Mouse (Mus musculus) liver, embryonic 11.5 days (tissue): ENCODE measurements around the gene Olfr1097. TPM values are rescaled to one million over a fixed set of nuclear protein-coding genes. Genes with fewer than 3 reads are reported as not detected.

Experiments used
- ATAC-seq: fragments of 200-750 bp; cut with Nextera tagmentation; replicated peaks from 2 replicates; pipeline ENCODE4 v1.8.0; 2017; ENCODE audit warnings: moderate number of reproducible peaks, mild to moderate bottlenecking, moderate TSS enrichment, moderate library complexity; ENCODE audit not compliant: low FRiP score
- DNase-seq: peaks from one replicate; pipeline ENCODE4 v3.0.0-alpha.2; 2017; ENCODE audit warnings: low spot score
- H3K27ac ChIP-seq: fragments of 300-500 bp; sonication (generic); 2 replicates; pipeline ENCODE4 v1.5.1; 2014; ENCODE audit warnings: mild to moderate bottlenecking, low read depth, low read length, control low read depth
- H3K27me3 ChIP-seq: fragments of 300-500 bp; sonication (generic); replicated peaks from 2 replicates; pipeline ENCODE4 v1.6.1; 2014; ENCODE audit warnings: low read length, mixed read lengths; ENCODE audit not compliant: control insufficient read depth, insufficient read depth
- H3K36me3 ChIP-seq: fragments of 300-500 bp; sonication (generic); 2 replicates; pipeline ENCODE4 v1.6.1; 2014; ENCODE audit warnings: mild to moderate bottlenecking, low read length, moderate library complexity, mixed read lengths; ENCODE audit not compliant: control insufficient read depth, insufficient read depth
- H3K4me1 ChIP-seq: fragments of 300-500 bp; sonication (generic); replicated peaks from 2 replicates; pipeline ENCODE4 v1.6.1; 2014; ENCODE audit warnings: low read length, mixed read lengths; ENCODE audit not compliant: control insufficient read depth, insufficient read depth
- H3K4me2 ChIP-seq: fragments of 300-500 bp; sonication (generic); 2 replicates; pipeline ENCODE4 v1.6.1; 2014; ENCODE audit warnings: mild to moderate bottlenecking, control low read depth, moderate library complexity
- H3K4me3 ChIP-seq: fragments of 300-500 bp; sonication (generic); 2 replicates; pipeline ENCODE4 v1.5.1; 2014; ENCODE audit warnings: low read depth, low read length, control low read depth
- H3K9ac ChIP-seq: fragments of 300-500 bp; sonication (generic); 2 replicates; pipeline ENCODE4 v1.6.1; 2014; ENCODE audit warnings: low read depth, low read length, control low read depth
- H3K9me3 ChIP-seq: fragments of 300-500 bp; sonication (generic); 2 replicates; pipeline ENCODE4 v1.6.1; 2016; ENCODE audit warnings: low read length, inconsistent platforms, mixed read lengths; ENCODE audit not compliant: control insufficient read depth
- WGBS: fragments of 180-500 bp; shearing (Covaris S2); extraction: QIAGEN DNeasy Blood & Tissue Kit; methylation state at CpG from one replicate; pipeline ENCODE4 v1.1.7; 2014; 5-methylcytosine and 5-hydroxymethylcytosine counted together
- polyA plus RNA-seq: library from polyadenylated mRNA; unstranded; fragments of >200 nt; fragmentation: Nextera tagmentation; extraction: Ambion mirVana; gene quantifications from 2 replicates; pipeline ENCODE4 v1.2.1, GENCODE M21; 2014

The Olfr1097 gene
- not detected in 2 replicates for polyA plus RNA-seq

- Histone ChIP-seq H3K4me3 (no peak within 1 kb of the TSS), H3K9me3 (no peaks in the 10 kb centered on the region), H3K4me1 (no peaks in the 10 kb centered on the region), H3K9ac (no peak within 1 kb of the TSS), H3K27me3 (no peaks in the 10 kb centered on the region), H3K27ac (no peak within 1 kb of the TSS), H3K36me3 (no peaks in the 10 kb centered on the region), H3K4me2 (no peak within 1 kb of the TSS)
- no peak for DNase-seq
- 79% methylated on average over 1 of the region's 1 CpGs for WGBS
- no peak for ATAC-seq
Measured at GRCm38 (mm10) chr2:86892116-86892515, at the start of gene Olfr1097. Olfr1097 (minus strand) TSS chr2:86892216.

- H3K36me3 ChIP-seq: no peaks in the 10 kb centered on the region
- H3K27ac ChIP-seq: no peak overlapping the region
- H3K4me1 ChIP-seq: no peaks in the 10 kb centered on the region
- H3K9me3 ChIP-seq: no peaks in the 10 kb centered on the region
- ATAC-seq: no peak
- H3K27me3 ChIP-seq: no peaks in the 10 kb centered on the region
- no peak overlapping the region for H3K9ac ChIP-seq
- no peak for DNase-seq
- no peak overlapping the region for H3K4me3 ChIP-seq
- no peak overlapping the region for H3K4me2 ChIP-seq
Measured at GRCm38 (mm10) chr2:86926557-86926956, 34.5 kb upstream of the Olfr1097 start.

GRCm38 (mm10) chr2:86924445-86924844 lies 32.4 kb upstream of the Olfr1097 start, which contains the start of gene Olfr1098:
Olfr1098 (minus strand) TSS chr2:86924545.
- ATAC-seq: no peak

GRCm38 (mm10) chr2:86905647-86906046 lies 13.6 kb upstream of the Olfr1097 start:
- Histone ChIP-seq H3K4me3 (no peak overlapping the region), H3K36me3 (no peaks in the 10 kb centered on the region), H3K4me1 (no peaks in the 10 kb centered on the region), H3K27me3 (no peaks in the 10 kb centered on the region), H3K27ac (no peak overlapping the region), H3K9me3 (no peaks in the 10 kb centered on the region), H3K9ac (no peak overlapping the region), H3K4me2 (no peak overlapping the region)
- ATAC-seq: no peak
- WGBS: 82% methylated on average over 2 of the region's 2 CpGs
- DNase-seq: no peak

More at GRCm38 (mm10) chr2:86924445-86924844, 32.4 kb upstream of the Olfr1097 start, which contains the start of gene Olfr1098:
- H3K9ac ChIP-seq: no peak within 1 kb of the TSS
- no peak within 1 kb of the TSS for H3K4me2 ChIP-seq
- H3K27ac ChIP-seq: no peak within 1 kb of the TSS
- no peaks in the 10 kb centered on the region for H3K27me3 ChIP-seq
- no peaks in the 10 kb centered on the region for H3K4me1 ChIP-seq
- H3K4me3 ChIP-seq: no peak within 1 kb of the TSS
- 85% methylated on average over 1 of the region's 1 CpGs for WGBS
- H3K36me3 ChIP-seq: no peaks in the 10 kb centered on the region
- no peaks in the 10 kb centered on the region for H3K9me3 ChIP-seq
- no peak for DNase-seq

GRCm38 (mm10) chr2:86874702-86875101 lies 17.3 kb downstream of the Olfr1097 start, which contains the start of gene Gm13723:
Gm13723 (minus strand) TSS chr2:86874802.
- ATAC-seq: no peak
- H3K4me2 ChIP-seq: no peak within 1 kb of the TSS
- H3K27ac ChIP-seq: no peak within 1 kb of the TSS
- H3K9ac ChIP-seq: no peak within 1 kb of the TSS
- H3K4me1 ChIP-seq: no peaks in the 10 kb centered on the region
- H3K27me3 ChIP-seq: no peaks in the 10 kb centered on the region
- no peaks in the 10 kb centered on the region for H3K36me3 ChIP-seq
- 50% methylated on average over 1 of the region's 1 CpGs for WGBS
- H3K9me3 ChIP-seq: no peaks in the 10 kb centered on the region
- DNase-seq: no peak
- H3K4me3 ChIP-seq: no peak within 1 kb of the TSS

GRCm38 (mm10) chr2:86851596-86851995 lies 40.4 kb downstream of the Olfr1097 start, which contains the start of gene Olfr1095:
Olfr1095 (minus strand) TSS chr2:86851696.
- DNase-seq (no peak), ATAC-seq (no peak)
- 88% methylated on average over 3 of the region's 3 CpGs for WGBS
- Histone ChIP-seq H3K36me3 (no peaks in the 10 kb centered on the region), H3K27me3 (no peaks in the 10 kb centered on the region), H3K4me3 (no peak within 1 kb of the TSS), H3K9me3 (no peaks in the 10 kb centered on the region), H3K4me2 (no peak within 1 kb of the TSS), H3K4me1 (no peaks in the 10 kb centered on the region), H3K9ac (no peak within 1 kb of the TSS), H3K27ac (no peak within 1 kb of the TSS)

Other genes with a start within 250 kb of the Olfr1097 start
- gene Olfr1085, start 230.2 kb downstream of the Olfr1097 start, polyA plus RNA-seq: not detected in 2 replicates
- not detected in 2 replicates for gene Olfr1086, start 212.1 kb downstream of the Olfr1097 start, polyA plus RNA-seq
- not detected in 2 replicates for gene Olfr1087, start 193.8 kb downstream of the Olfr1097 start, polyA plus RNA-seq
- gene Olfr1089, start 158.5 kb downstream of the Olfr1097 start, polyA plus RNA-seq: not detected in 2 replicates
- not detected in 2 replicates for gene Olfr1090, start 133.2 kb downstream of the Olfr1097 start, polyA plus RNA-seq
- not detected in 2 replicates for gene Olfr1093, start 109.7 kb downstream of the Olfr1097 start, polyA plus RNA-seq
- not detected in 2 replicates for gene Olfr141, start 82.2 kb downstream of the Olfr1097 start, polyA plus RNA-seq
- gene Olfr1094, start 67.6 kb downstream of the Olfr1097 start, polyA plus RNA-seq: not detected in 2 replicates
- gene Olfr1095, start 40.5 kb downstream of the Olfr1097 start, polyA plus RNA-seq: not detected in 2 replicates
- gene Gm13723, start 17.4 kb downstream of the Olfr1097 start, polyA plus RNA-seq: not detected in 2 replicates
- not detected in 2 replicates for gene Olfr1098, start 32.3 kb upstream of the Olfr1097 start, polyA plus RNA-seq
- gene Olfr1099, start 68.5 kb upstream of the Olfr1097 start, polyA plus RNA-seq: not detected in 2 replicates
- gene Olfr1100, start 87.7 kb upstream of the Olfr1097 start, polyA plus RNA-seq: not detected in 2 replicates
- gene Olfr1101, start 99.0 kb upstream of the Olfr1097 start, polyA plus RNA-seq: not detected in 2 replicates
- gene Olfr1102, start 106.2 kb upstream of the Olfr1097 start, polyA plus RNA-seq: not detected in 2 replicates
- not detected in 2 replicates for gene Olfr1104, start 134.9 kb upstream of the Olfr1097 start, polyA plus RNA-seq
- not detected in 2 replicates for gene Olfr1105, start 144.3 kb upstream of the Olfr1097 start, polyA plus RNA-seq
- gene Olfr1106, start 160.1 kb upstream of the Olfr1097 start, polyA plus RNA-seq: not detected in 2 replicates
- not detected in 2 replicates for gene Olfr1107, start 183.6 kb upstream of the Olfr1097 start, polyA plus RNA-seq
- not detected in 2 replicates for gene Olfr1109, start 203.8 kb upstream of the Olfr1097 start, polyA plus RNA-seq
- not detected in 2 replicates for gene Olfr259, start 222.4 kb upstream of the Olfr1097 start, polyA plus RNA-seq
- gene Olfr1110, start 248.1 kb upstream of the Olfr1097 start, polyA plus RNA-seq: not detected in 2 replicates